Mouse (Mus musculus) heart, adult 2 months (tissue): ENCODE results near the gene Pmf1.

Experiments
- CTCF ChIP-seq: fragments of 200-600 bp; IDR thresholded peaks from 2 replicates; pipeline ENCODE4 v1.8.1; 2022; ENCODE audit warnings: antibody characterized with exemption, mild to moderate bottlenecking, moderate library complexity
- EP300 ChIP-seq: fragments of 200-500 bp; IDR thresholded peaks from 2 replicates; pipeline ENCODE4 v1.6.1; 2011; ENCODE audit warnings: low read depth, low read length, control low read depth; ENCODE audit not compliant: insufficient read depth
- POLR2A ChIP-seq: fragments of 200-500 bp; IDR thresholded peaks from 2 replicates; pipeline ENCODE4 v1.6.1; 2011; ENCODE audit warnings: mild to moderate bottlenecking, low read depth, low read length, control low read depth; ENCODE audit not compliant: insufficient read depth

DNA sequence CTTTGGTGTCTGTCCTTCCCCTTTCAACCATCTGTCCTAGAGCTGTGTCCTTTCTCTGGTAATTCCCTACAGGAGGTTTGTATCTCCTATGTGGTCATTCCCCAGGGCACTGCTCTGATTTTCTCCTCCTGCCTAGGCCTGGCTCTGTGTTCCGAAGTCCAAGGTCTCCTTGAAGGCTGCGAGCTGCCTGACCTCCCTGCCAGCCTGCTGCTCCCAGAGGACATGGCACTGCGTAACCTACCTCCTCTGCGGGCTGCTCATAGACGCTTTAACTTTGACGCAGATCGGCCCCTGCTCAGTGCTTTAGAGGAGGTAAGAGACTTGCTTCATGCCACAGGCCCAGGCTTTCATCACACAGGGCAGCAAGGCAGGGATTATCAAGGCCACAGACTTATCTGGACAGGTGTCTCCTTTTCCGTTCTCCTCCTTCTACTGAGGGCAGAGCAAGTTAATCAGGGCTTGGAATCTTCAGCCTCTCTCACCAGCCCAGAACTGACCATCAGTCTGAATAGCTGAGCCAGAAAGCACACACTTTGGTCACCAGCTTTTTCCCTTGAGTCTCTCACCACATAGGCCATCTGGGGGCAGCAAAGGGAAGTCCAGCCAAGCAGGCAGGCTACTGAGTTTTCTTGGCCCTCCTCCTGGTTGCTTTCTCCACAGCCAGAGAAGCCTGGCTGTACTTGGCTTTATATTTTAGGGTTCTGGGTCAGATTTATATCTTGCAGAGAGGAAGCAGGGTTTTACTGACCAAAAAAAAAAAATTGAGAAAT, 55.5 kb downstream of the Pmf1 start:
- TF ChIP-seq EP300 (no peak), POLR2A (no peak), CTCF (peak; percentile 23)
